Mouse (Mus musculus): ENCODE results near the gene Rpgrip1l.

Rpgrip1l gene

GRCm38 (mm10) chr8:91327471-91328205 is 14.6 kb upstream of the Rpgrip1l start:
- no peak for DNase-seq

- no peak for DNase-seq
Measured at GRCm38 (mm10) chr8:91326946-91327345, 13.9 kb upstream of the Rpgrip1l start.

- no peak for DNase-seq
Measured at GRCm38 (mm10) chr8:91326018-91326417, 13.0 kb upstream of the Rpgrip1l start.

DNA sequence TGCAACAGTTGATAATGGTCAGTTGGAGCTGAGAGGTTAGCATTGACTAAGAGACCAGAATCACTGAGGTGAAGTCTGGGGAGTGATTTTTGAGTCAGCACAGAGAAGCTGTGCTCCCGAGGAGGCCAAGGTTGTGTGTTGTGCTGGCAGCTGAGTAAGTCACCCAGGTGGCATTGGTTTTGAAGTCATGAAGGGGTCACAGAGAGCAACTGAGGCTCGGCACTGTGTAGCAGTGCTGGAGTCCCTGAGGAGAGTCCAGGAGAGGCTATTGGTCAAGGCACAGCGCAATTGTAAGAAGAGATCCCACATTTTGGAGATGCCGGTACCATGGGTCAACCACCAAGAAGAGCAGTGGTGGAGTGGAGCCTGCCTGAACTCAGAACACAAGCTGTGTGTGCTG is 11.9 kb upstream of the Rpgrip1l start:
- no peak for DNase-seq

- peak; percentile 42 to 48 for DNase-seq
Measured at GRCm38 (mm10) chr8:91324271-91324670, 11.2 kb upstream of the Rpgrip1l start.

DNA sequence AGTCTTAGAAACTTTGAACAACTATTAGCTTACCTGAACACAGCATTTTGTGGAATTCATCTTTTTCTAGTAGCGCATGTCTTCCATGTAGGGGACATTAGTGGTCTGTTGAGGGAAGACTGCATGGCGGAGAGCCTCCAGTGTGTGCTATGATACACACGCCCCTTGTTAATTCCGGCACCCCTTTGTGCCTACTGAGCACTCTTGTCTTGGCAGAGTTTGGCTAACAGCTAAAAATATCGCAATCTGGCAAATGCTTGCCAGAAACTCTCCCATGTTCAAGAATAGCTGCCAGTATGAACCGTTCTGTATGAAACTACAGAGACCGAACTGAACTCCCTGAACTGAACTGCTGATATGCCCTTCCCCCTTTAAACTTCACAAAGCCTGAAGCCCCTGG is 10.4 kb upstream of the Rpgrip1l start:
- peak in 1 of 2 experiments; percentile 43 for DNase-seq

DNA sequence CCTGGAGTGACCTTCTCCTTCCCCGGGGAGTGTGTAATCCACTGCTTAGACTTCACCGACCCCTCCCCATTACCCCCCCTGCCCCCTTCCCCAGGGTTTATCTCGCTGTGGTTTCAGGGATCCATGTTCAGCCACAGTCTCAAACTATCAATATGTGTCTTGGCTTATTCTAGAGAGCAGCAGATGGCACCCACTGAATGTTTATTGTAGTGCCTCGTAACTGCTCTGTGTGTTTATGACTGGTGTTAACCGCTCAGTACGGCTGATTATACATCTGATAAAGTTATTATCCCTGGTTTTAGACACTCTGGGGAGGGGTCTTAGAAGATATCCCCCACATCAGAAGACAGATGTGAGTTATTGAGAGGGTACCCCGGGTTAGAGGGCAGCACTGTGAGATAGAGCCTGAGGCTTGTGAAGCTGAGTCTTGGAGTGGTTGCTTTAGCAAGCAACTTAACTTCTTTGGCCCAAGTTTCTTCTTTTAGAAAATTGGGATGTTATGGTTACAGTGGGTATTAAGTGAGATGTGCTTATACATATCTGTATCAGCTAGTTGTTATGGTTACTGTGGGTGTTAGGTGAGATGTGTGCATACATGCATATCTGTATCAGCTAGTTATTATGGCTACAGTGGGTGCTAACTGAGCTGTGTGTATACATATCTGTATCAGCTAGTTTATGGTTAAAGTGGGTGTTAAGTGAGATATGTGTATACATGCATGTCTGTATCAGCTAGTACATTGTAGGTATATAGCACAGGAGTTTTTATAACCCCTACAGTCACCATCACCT is 6.1 kb upstream of the Rpgrip1l start:
- DNase-seq, result no peak

GRCm38 (mm10) chr8:91317567-91318227 is 4.6 kb upstream of the Rpgrip1l start:
- DNase-seq, result no peak

DNA sequence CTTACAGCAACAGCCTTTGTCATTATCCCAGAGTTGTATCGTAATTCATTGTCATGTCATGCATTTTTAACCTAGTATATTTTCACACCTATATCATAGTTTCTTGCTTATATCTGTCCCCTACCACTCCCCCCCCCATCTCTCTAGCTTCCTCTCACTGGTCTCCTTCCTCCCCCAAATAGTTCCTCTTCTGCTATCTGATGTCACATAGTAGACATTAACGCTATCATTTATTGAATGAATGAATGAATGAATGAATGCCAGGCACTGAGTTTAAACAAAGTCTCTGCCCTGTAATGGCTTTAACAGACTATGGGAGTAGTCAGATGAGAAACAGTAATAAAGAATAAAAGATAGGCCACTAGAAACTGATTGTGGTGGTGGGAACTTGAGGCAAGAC is 720 bp downstream of the Rpgrip1l start:
- no peak for DNase-seq

DNA sequence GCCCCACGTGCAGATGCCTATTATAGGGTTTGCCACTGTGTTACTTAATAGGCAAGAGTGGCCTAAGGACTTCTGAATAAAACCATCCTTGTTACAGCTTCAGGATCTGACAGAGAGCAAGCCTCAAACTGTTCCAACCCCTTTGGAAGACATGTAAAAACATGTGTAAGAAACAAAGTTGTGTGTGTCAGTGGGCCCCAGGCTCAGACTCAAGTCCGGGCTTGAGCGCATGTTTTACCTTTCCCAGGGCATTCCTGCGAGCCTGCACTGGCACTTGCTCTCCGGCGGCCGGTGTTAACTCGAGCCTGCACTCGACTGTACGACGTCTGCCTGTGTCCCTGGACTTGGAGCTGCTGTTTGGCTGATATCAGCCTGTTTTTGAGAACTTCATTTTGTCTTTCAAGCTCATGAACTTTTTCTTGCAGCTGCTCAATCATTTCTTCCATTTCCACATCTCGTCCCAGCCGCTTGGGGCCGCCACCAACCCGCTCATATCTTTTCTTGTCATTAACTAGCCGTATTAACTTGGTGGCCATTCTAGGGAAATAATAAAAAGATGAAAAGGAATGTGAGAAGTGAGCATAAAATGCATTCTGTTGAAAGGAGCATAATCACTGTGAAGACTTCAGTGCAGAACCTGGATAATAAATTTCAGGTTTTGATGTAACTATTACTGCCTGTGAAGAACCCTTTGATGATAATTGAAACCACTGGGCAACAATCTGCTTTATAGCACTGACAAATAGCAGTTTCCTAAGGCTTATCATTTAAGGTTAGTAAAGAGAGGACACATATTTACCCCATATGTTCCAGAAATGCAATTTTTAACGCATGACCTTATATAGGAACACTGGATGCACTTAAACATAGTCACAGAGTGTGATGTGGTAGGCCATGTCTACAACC is 8.3 kb downstream of the Rpgrip1l start:
- DNase-seq, result peak in 1 of 2 experiments; percentile 18

GRCm38 (mm10) chr8:91298672-91299071 is 14.4 kb downstream of the Rpgrip1l start:
- no peak for DNase-seq

DNA sequence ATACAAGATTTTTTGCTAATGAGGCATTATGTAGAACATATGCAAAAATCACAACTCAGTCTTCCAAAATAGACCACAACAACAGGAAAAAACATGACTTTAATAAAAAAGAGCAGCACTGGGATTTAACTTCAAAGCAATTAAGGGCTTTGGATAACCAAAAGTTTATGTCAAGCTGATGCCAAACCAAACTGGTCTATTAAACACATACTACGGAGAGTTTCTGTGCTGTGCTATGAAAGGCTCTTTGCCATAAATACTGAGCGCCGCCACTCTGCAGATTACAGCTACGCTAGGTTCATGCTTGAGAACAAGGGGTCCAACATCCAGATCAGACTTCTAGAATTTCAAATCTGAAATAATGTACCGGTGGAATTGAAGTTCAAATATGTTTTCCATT is 17.3 kb downstream of the Rpgrip1l start:
- DNase-seq, result no peak

DNA sequence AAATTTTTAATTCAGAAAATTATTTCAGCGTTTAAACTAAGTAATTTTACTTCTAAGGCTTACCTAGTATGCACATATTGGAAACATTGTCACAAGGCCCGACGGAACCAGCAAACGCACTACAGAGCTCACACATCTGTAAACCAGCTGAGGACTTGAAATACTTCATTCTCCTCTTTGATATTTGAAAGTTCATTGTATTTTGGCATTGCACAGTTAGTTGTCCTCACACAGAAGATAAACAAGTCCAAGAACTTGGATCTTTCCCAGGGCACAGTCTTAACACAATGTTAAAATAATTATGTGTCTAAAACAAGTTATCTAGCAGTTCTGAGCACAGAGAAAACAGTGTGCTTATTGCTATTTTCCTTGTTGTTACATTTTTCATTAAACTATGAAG is 22.5 kb downstream of the Rpgrip1l start:
- no peak for DNase-seq

GRCm38 (mm10) chr8:91286237-91286636 is 26.8 kb downstream of the Rpgrip1l start:
- DNase-seq, result no peak

DNA sequence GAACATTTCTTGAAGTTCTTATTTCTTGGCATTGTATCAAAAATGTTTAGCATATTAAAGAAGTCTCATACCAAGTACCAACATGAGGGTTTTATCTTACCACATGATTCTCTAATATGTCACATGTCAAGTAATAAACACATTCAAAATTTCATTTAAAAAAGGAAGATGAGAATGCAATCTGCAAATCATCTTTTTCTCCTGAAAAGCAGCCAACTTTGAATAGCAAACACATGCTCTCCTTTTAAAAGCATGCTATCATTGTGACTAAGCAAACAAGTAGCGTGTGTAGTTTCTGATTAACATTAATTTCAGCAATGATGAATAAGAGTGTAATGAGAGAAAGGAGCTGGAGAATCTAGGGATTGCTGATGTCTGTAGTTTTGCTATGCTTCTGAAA is 29.2 kb downstream of the Rpgrip1l start:
- DNase-seq, result no peak

DNA sequence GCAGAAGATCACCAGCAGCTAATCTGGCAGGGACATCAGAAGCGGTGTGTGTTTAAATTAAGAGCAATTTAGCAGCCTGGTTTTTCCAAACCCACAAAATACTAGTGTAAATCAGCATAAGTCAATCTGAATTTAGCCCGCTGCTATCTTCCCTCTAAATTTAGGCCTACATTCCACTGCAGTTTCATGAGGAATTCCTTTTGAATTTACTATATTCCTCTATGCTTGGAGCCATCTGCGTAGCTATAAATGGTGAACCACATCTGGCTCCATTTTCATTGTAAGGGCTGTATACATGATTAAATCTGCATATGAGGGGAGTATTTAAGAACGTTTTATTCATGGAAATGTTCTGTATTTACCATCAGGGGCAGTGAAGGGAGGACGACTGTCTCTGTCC is 30.4 kb downstream of the Rpgrip1l start:
- no peak for DNase-seq

DNA sequence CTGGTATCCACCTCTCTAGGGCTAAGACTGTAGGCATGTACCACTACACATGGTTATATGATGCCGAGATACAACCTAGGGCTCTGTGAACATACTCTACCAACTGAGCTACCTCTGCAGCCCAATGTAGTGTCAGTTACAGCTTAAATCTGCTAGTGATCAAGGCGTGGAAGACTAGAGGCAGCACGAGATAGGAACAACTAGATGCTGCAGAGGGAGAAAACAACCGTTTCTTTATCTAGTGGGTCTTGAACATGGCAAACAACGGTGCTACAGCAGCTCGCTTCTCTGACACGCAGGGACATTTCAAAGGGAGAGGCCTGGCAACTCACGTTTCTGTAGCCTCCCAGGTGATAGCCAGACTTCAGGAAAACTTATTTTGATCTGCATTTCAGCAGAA is 31.5 kb downstream of the Rpgrip1l start:
- DNase-seq, result no peak

DNA sequence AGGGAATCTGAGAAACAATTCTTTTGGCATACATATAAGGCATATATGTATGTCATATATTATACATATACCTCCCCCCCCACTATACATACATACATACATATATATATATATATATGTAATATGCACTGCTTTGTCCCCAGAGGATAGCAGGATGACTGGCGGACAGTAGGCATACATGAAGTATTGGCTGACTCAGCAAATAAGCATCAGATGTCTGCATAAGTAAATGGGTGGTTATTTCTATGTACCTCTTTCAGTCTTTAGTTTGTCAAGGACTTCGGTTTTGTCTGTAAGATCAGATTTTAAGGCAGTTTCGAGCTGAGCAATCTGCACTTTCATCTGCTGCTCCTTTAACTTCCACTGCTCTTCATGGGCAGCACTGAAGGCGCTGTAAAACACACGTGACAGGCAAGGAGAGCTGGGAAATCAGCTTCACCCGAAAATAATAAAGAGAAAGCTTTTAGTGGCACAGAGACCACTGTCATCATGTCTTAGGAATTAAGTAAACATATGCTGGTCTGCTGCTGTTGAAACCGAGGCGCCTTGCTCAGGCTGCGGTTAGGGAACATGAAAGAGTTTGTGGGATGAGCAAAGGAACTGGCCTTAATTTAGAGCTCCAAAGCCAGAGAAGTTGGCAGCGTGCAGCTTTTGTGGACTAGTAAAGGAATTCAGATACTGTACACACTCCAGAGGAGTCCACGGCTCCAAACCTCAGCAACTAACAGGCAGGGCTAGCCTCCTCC is 32.4 kb downstream of the Rpgrip1l start:
- DNase-seq, result no peak

DNA sequence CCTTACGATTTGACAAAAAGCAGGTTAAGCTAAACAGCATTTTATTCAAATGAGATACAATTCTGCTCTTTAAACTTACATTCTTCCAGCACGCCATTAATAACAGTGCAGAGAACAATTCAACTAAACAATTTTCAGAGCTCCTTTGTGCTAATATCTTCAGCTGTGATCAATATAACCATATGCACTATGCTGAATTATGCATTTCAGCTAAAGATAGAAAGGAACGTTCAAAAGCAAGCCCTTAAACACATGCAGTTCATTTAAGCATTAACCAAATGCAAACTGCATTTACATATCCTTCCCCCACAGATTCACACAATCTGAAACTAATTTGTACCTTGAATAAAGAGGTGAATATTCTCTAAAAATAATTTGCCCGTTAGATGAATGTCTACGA is 35.0 kb downstream of the Rpgrip1l start:
- DNase-seq, result no peak

- peak; percentile 9 to 10 for DNase-seq
Measured at GRCm38 (mm10) chr8:91276337-91276736, 36.7 kb downstream of the Rpgrip1l start.

DNA sequence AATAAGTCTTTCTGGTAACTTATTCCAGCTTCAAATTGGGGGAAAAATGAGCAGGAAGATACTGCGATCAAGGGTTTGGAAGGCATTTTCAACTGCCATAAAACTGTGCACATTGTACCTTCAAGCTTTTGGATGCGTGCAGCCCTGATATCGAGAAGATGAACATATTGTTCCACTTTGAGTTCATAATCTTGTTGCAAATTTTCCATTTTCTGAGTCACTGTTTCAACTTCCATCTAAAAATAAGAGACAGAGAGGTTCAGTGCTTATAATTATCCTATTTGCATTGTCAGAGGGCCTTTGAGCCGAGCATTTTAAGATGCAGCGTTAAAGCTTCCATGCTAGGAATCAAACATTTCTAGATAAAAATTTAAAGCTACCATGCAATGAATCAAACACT is 39.6 kb downstream of the Rpgrip1l start:
- DNase-seq, result no peak

- DNase-seq, result no peak
Measured at GRCm38 (mm10) chr8:91269374-91269958, 43.6 kb downstream of the Rpgrip1l start.

Data from cerebellum, postnatal 10 days (tissue).